Mouse (Mus musculus): ENCODE measurements around the gene Dcbld1. TPM values are rescaled to one million over a fixed set of nuclear protein-coding genes. Genes with fewer than 3 reads are reported as not detected.
"Not testable (repeated sequence)": the region's sequence is repeated elsewhere in the genome, so short reads cannot be mapped to it uniquely, and the experiment has no call there.

The Dcbld1 gene
- polyA plus RNA-seq, 1 experiment from 2014 or later = 29.6 TPM

DNA sequence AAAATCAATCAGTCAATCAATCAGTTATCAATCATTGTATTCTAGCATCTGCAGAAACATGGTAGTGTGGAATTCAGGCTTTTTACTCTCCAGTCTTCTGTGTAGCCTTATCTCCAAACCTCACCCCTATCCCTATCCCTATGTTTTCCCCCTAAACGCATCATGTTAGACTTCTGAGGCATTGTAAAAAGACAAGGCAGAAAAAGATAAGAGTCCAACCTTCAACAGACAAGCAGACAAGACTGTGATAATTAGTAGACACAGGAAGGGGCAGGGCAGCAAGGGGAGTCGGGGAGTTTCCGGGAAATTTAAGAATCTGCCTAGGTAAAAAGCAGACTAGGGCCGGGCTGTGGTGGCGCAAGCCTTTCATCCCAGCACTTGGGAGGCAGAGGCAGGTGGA lies 38.0 kb downstream of the Dcbld1 start:
- Histone ChIP-seq H3K4me2 (no peak overlapping the region), H3K36me3 (no peaks in the 10 kb centered on the region), H3K27ac (replicated peaks) (no peak overlapping the region), H3K27me3 (replicated peaks) (no peaks in the 10 kb centered on the region), H3K9me3 (replicated peaks) (no peaks in the 10 kb centered on the region), H3K4me1 (peaks cover 13% of the 10 kb centered on the region), H3K4me3 (replicated peaks) (no peak overlapping the region), H3K9ac (replicated peaks) (no peak overlapping the region)
- ATAC-seq (ENCODE audit: low FRiP score) = no peak
- 92% methylated on average over 5 of the region's 5 CpGs for WGBS

DNA sequence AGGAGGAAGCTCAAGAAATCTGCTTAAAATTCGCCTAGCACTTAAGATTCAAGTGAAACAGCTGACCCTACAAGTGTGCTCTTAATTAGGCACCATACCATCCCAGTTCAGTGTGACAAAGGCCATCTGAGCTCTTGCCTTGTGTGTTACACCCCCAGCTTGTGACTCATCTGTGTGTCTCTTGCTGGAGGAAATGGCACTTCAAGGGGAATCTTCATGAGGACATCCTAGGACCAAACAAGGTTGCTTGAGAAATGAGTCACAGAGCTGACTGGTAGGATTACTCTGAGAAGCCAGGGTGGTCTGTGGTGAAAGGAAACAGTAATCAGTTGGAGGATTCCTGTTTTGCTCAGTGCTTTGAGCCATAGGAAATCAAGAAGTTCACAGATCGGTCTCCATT lies 39.6 kb downstream of the Dcbld1 start:
- WGBS = 82% methylated on average over 2 of the region's 2 CpGs
- no peaks in the 10 kb centered on the region for H3K36me3 ChIP-seq
- no peak for ATAC-seq (ENCODE audit: low FRiP score)
- no peak overlapping the region for H3K4me3 ChIP-seq (replicated peaks)
- no peaks in the 10 kb centered on the region for H3K9me3 ChIP-seq (replicated peaks)
- no peaks in the 10 kb centered on the region for H3K27me3 ChIP-seq (replicated peaks)
- H3K27ac ChIP-seq (replicated peaks) = no peak overlapping the region
- H3K9ac ChIP-seq (replicated peaks) = no peak overlapping the region
- H3K4me2 ChIP-seq = no peak overlapping the region
- peaks cover 13% of the 10 kb centered on the region for H3K4me1 ChIP-seq

GRCm38 (mm10) chr10:52274001-52274909 lies 40.8 kb downstream of the Dcbld1 start:
- Histone ChIP-seq H3K36me3 (no peaks in the 10 kb centered on the region), H3K27ac (replicated peaks) (peak overlapping the region; percentile 72), H3K4me2 (peak overlapping the region; percentile 42), H3K9ac (replicated peaks) (no peak overlapping the region), H3K27me3 (replicated peaks) (no peaks in the 10 kb centered on the region), H3K4me1 (peaks cover 13% of the 10 kb centered on the region), H3K4me3 (replicated peaks) (no peak overlapping the region), H3K9me3 (replicated peaks) (no peaks in the 10 kb centered on the region)
- peak; percentile 88 for ATAC-seq (ENCODE audit: low FRiP score)
- WGBS = 14% methylated on average over 8 of the region's 8 CpGs

DNA sequence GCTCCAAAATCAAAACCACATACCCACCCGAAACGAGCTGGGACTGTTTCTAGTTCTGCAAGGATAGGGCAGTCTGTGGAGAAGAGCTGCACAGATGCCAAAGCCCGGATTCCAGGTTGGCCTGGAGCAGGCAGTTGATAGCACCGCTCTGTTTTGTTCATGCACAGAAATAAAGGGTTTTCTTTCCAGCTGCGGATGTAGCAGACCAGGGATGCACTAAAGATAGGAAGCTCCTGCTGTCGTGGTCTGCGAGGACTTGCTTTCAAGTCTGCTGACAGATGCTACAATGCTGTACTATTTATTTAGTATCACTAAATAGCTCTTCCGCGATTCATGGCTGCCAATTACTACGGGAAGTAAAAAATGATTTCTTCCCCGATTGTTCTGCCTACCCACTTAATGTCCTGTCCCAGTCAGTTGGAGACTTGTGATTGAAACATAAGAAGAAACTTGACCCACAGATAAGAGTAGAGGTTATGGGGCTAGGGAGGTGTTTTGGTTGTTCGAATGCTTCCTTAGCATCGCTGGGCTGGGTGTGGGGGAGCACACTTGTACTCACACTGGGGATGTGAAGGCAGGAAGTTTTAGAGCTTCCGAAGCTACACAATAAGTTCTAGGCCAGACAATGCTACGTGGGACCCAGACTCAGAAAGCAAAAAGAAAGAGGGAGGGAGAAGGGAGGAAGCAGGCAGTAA lies 41.6 kb downstream of the Dcbld1 start:
- Histone ChIP-seq H3K4me2 (peak overlapping the region; percentile 42), H3K36me3 (no peaks in the 10 kb centered on the region), H3K4me3 (replicated peaks) (no peak overlapping the region), H3K9ac (replicated peaks) (no peak overlapping the region), H3K27me3 (replicated peaks) (no peaks in the 10 kb centered on the region), H3K27ac (replicated peaks) (peak overlapping the region; percentile 72), H3K4me1 (peaks cover 13% of the 10 kb centered on the region), H3K9me3 (replicated peaks) (no peaks in the 10 kb centered on the region)
- WGBS = 18% methylated on average over 15 of the region's 15 CpGs
- ATAC-seq (ENCODE audit: low FRiP score) = peak; percentile 62

GRCm38 (mm10) chr10:52276579-52276978 lies 43.2 kb downstream of the Dcbld1 start:
- ATAC-seq (ENCODE audit: low FRiP score) = no peak

GRCm38 (mm10) chr10:52277564-52277963 lies 44.1 kb downstream of the Dcbld1 start:
- 91% methylated on average over 8 of the region's 8 CpGs for WGBS
- not testable (repeated sequence) for H3K27ac ChIP-seq (replicated peaks); H3K36me3 ChIP-seq; H3K9me3 ChIP-seq (replicated peaks); H3K27me3 ChIP-seq (replicated peaks); H3K4me3 ChIP-seq (replicated peaks); H3K4me2 ChIP-seq; ATAC-seq (ENCODE audit: low FRiP score); H3K9ac ChIP-seq (replicated peaks)
- H3K4me1 ChIP-seq = peaks cover 13% of the 10 kb centered on the region

More at GRCm38 (mm10) chr10:52276579-52276978, 43.2 kb downstream of the Dcbld1 start:
- no peak overlapping the region for H3K27ac ChIP-seq (replicated peaks)
- WGBS = 83% methylated on average over 3 of the region's 3 CpGs
- no peak overlapping the region for H3K4me2 ChIP-seq
- H3K9ac ChIP-seq (replicated peaks) = no peak overlapping the region
- H3K9me3 ChIP-seq (replicated peaks) = no peaks in the 10 kb centered on the region
- no peaks in the 10 kb centered on the region for H3K27me3 ChIP-seq (replicated peaks)
- no peaks in the 10 kb centered on the region for H3K36me3 ChIP-seq
- H3K4me3 ChIP-seq (replicated peaks) = no peak overlapping the region
- H3K4me1 ChIP-seq = peaks cover 13% of the 10 kb centered on the region

DNA sequence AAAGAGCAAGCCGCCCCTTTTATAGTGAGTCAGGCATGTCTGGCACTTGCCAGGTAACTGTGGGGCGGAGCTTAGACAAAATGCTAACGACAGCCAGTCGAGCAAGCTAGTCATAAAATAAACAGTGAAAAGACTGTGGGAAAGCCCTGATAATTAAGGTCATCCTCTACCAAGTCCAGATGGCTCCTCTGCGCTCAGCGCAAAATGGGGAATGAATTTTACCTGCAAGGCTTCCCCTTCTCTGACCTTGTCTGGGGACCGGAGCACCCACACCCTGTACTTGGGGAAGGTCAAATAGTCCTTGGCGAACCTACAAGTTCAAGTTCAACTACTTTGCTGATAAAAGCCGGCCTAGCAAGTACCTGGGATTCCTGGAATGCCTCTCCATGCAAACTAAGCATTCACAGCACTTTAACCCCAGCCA lies 44.6 kb downstream of the Dcbld1 start:
- Histone ChIP-seq H3K27me3 (replicated peaks) (no peaks in the 10 kb centered on the region), H3K4me1 (peaks cover 13% of the 10 kb centered on the region), H3K9me3 (replicated peaks) (no peaks in the 10 kb centered on the region), H3K36me3 (no peaks in the 10 kb centered on the region), H3K4me3 (replicated peaks) (no peak overlapping the region), H3K27ac (replicated peaks) (no peak overlapping the region), H3K9ac (replicated peaks) (no peak overlapping the region), H3K4me2 (no peak overlapping the region)
- no peak for ATAC-seq (ENCODE audit: low FRiP score)
- WGBS = 63% methylated on average over 9 of the region's 9 CpGs

DNA sequence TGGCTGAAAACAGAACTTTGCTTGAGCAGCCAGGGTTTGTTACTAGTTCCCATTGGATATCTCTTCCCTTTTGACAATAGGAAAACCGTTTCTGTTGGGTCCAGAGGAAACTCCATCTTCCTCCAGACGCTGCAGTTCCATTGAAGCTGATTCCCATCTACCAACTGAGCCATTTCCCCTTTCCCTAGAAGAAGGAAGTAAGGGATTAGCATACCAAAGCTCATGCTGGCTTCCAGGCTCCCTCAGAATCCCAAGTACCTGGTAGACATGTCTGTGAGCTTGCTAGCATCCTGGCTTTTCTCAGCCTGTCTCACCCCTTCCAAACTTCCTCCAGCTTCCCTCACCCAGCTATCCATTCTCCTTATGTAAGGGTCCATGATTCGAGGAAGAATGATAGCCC lies 45.4 kb downstream of the Dcbld1 start:
- peaks cover 13% of the 10 kb centered on the region for H3K4me1 ChIP-seq
- H3K9ac ChIP-seq (replicated peaks) = no peak overlapping the region
- H3K9me3 ChIP-seq (replicated peaks) = no peaks in the 10 kb centered on the region
- no peaks in the 10 kb centered on the region for H3K27me3 ChIP-seq (replicated peaks)
- no peak for ATAC-seq (ENCODE audit: low FRiP score)
- H3K4me3 ChIP-seq (replicated peaks) = no peak overlapping the region
- H3K4me2 ChIP-seq = no peak overlapping the region
- H3K27ac ChIP-seq (replicated peaks) = no peak overlapping the region
- WGBS = 71% methylated on average over 3 of the region's 3 CpGs
- H3K36me3 ChIP-seq = no peaks in the 10 kb centered on the region

- Histone ChIP-seq H3K36me3 (no peaks in the 10 kb centered on the region), H3K27ac (replicated peaks) (no peak overlapping the region)
- no peak for ATAC-seq (ENCODE audit: low FRiP score)
Observed at GRCm38 (mm10) chr10:52279876-52280275, 46.5 kb downstream of the Dcbld1 start.

GRCm38 (mm10) chr10:52280623-52281022 lies 47.2 kb downstream of the Dcbld1 start:
- H3K27ac ChIP-seq (replicated peaks) = no peak overlapping the region
- H3K27me3 ChIP-seq (replicated peaks) = no peaks in the 10 kb centered on the region
- H3K4me1 ChIP-seq = no peaks in the 10 kb centered on the region
- H3K4me2 ChIP-seq = no peak overlapping the region
- no peak overlapping the region for H3K4me3 ChIP-seq (replicated peaks)
- no peaks in the 10 kb centered on the region for H3K9me3 ChIP-seq (replicated peaks)
- no peaks in the 10 kb centered on the region for H3K36me3 ChIP-seq
- no peak for ATAC-seq (ENCODE audit: low FRiP score)
- WGBS = 92% methylated on average over 3 of the region's 3 CpGs
- no peak overlapping the region for H3K9ac ChIP-seq (replicated peaks)

More at GRCm38 (mm10) chr10:52279876-52280275, 46.5 kb downstream of the Dcbld1 start:
- no peaks in the 10 kb centered on the region for H3K9me3 ChIP-seq (replicated peaks)
- no peak overlapping the region for H3K4me3 ChIP-seq (replicated peaks)
- WGBS = 85% methylated on average over 4 of the region's 4 CpGs
- no peak overlapping the region for H3K4me2 ChIP-seq
- H3K27me3 ChIP-seq (replicated peaks) = no peaks in the 10 kb centered on the region
- no peak overlapping the region for H3K9ac ChIP-seq (replicated peaks)
- H3K4me1 ChIP-seq = peaks cover 6% of the 10 kb centered on the region

- Histone ChIP-seq H3K9ac (replicated peaks) (no peak overlapping the region), H3K27ac (replicated peaks) (no peak overlapping the region), H3K4me3 (replicated peaks) (no peak overlapping the region), H3K4me2 (no peak overlapping the region), H3K9me3 (replicated peaks) (no peaks in the 10 kb centered on the region), H3K4me1 (no peaks in the 10 kb centered on the region), H3K27me3 (replicated peaks) (no peaks in the 10 kb centered on the region), H3K36me3 (no peaks in the 10 kb centered on the region)
- ATAC-seq (ENCODE audit: low FRiP score) = no peak
Observed at GRCm38 (mm10) chr10:52281337-52281736, 47.9 kb downstream of the Dcbld1 start.

DNA sequence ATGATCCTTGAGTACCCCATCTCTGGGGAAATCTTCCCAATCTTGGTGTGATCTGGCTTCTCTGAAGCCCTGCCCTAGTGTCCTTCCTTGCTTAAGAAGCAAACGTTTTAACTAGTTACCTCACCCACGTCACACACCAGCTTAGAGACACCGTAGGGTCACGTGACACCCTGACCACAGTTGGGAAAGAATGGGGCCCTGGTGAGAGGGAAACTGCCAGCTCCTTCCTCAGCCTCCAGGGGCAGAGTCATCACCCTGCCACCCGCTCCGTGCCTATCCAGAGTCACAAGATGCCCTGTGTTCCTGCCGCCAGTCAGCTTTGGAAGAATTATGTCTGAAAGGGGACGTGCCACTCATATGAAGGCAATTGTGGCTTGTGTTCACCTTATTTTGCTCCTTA lies 51.2 kb downstream of the Dcbld1 start:
- Histone ChIP-seq H3K27ac (replicated peaks) (no peak overlapping the region), H3K4me3 (replicated peaks) (no peak overlapping the region), H3K4me2 (no peak overlapping the region), H3K36me3 (no peaks in the 10 kb centered on the region), H3K4me1 (0 out of 2 replicates have a peak, but pooled peaks cover 5% of the 10 kb centered on the region), H3K9ac (replicated peaks) (no peak overlapping the region), H3K27me3 (replicated peaks) (no peaks in the 10 kb centered on the region), H3K9me3 (replicated peaks) (no peaks in the 10 kb centered on the region)
- ATAC-seq (ENCODE audit: low FRiP score) = no peak
- WGBS = 70% methylated on average over 8 of the region's 8 CpGs

Measured in neural tube, embryonic 15.5 days (tissue).